In the genomic region with DNA sequence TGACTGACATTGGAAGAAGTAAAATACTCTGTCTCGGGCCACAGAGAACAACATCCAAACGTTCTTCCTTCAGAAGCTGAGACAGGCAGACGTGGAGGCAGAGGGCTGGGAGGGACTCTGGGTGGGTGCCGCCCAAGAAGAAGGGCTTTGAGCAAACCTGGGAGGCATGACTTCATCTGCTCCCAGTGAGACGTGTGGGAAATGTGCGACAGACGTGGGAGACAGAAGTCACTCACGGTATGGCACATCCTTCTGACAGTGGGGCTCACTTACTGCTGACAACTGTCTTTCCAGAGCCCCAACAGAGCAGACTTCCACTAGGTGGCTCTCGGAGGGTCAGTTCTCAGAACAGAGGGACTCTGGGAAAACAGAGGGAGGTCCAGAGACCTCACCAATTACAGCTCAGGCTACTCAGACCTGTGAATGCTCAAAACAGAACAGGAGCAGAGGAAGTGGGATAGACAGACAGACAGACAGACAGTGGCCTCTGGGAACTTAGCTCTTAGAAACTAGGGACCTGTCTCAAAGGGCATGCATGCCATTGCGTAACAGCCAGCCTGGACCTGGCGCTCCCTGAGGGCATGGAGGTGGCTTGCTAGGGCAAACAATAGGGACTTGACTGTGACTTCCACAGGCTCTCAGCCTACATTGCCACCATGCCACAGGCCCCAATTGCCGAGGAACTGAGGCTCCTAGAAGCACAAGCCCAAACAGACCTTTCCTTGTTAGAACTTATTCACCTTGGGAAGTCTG, we compare ENCODE assay signal across 11 mouse cellular contexts.
DNase-seq lines count a peak whose midpoint lies in the region; ATAC-seq and TF ChIP-seq lines count a peak whose summit lies in the region.
"Had no signal": no experiment of that assay in that cellular context is flagged by ENCODE, and none has a peak within 500 bp of the region (broad histone marks: within the 10 kb centered on the region; RNA-seq: fewer than 3 reads in every experiment).

No protein-coding gene starts in this region.

- no peak overlapping the region for H3K27ac ChIP-seq in gastrocnemius, adult 2 months
- H3K27ac ChIP-seq in limb, embryonic 15.5 days = peak overlapping the region; percentile 33; the same call in 1 of the 2 replicates
- H3K27ac ChIP-seq in heart, embryonic 10.5 days = no peak overlapping the region
- H3K27ac ChIP-seq: heart, embryonic 15.5 days; lung, embryonic 15.5 days; stomach, embryonic 15.5 days had no signal

- no peak overlapping the region for H3K4me3 ChIP-seq in gastrocnemius, adult 2 months
- H3K4me3 ChIP-seq in limb, embryonic 15.5 days = no peak overlapping the region
- H3K4me3 ChIP-seq in heart, embryonic 10.5 days = no peak overlapping the region
- H3K4me3 ChIP-seq: heart, embryonic 15.5 days; lung, embryonic 15.5 days; stomach, embryonic 15.5 days had no signal

- no peaks in the 10 kb centered on the region for H3K27me3 ChIP-seq in limb, embryonic 15.5 days
- H3K27me3 ChIP-seq in heart, embryonic 10.5 days (ENCODE audit: insufficient read depth, poor library complexity, severe bottlenecking) = no peaks in the 10 kb centered on the region
- H3K27me3 ChIP-seq: heart, embryonic 15.5 days; lung, embryonic 15.5 days; stomach, embryonic 15.5 days had no signal

- no peak for DNase-seq in gastrocnemius, adult 2 months
- no peak for DNase-seq in gastrocnemius, postnatal 36 days
- peak; percentile 18 for DNase-seq in urinary bladder, postnatal 14 days (ENCODE audit: low spot score)
- DNase-seq in urinary bladder, postnatal 10 days (ENCODE audit: low spot score) = no peak
- no peak for DNase-seq in heart, adult 18-20 months
- no peak for DNase-seq in heart, embryonic 10.5 days (ENCODE audit: low spot score)
- no peak for DNase-seq in thymus, postnatal 0 days (ENCODE audit: low spot score)

- 60% methylated on average over 12 of the region's 12 CpGs for WGBS in limb, embryonic 15.5 days
- 68% methylated on average over 12 of the region's 12 CpGs for WGBS in heart, embryonic 10.5 days

- H3K36me3 ChIP-seq in limb, embryonic 15.5 days = peaks cover 37% of the 10 kb centered on the region
- H3K36me3 ChIP-seq in heart, embryonic 10.5 days = peaks cover 42% of the 10 kb centered on the region

- intact Hi-C loops in gastrocnemius, adult 2 months (cut with DNase I) = no loop called here
- intact Hi-C loops in gastrocnemius, postnatal 36 days (cut with DNase I) = no loop called here

- no peak for ATAC-seq in limb, embryonic 15.5 days (ENCODE audit: insufficient number of reproducible peaks, low FRiP score, low TSS enrichment, low read depth)

- no peaks in the 10 kb centered on the region for H3K9me3 ChIP-seq in limb, embryonic 15.5 days
- H3K9me3 ChIP-seq in heart, embryonic 10.5 days = no peaks in the 10 kb centered on the region
- H3K9me3 ChIP-seq: heart, embryonic 15.5 days; lung, embryonic 15.5 days; stomach, embryonic 15.5 days had no signal

- peak; percentile 19; the same call in 1 of the 2 replicates for TF ChIP-seq CTCF in gastrocnemius, adult 2 months (IDR thresholded peaks at IDR 0.05)

- no peak overlapping the region for H3K4me2 ChIP-seq in limb, embryonic 15.5 days
- H3K4me2 ChIP-seq: heart, embryonic 15.5 days; lung, embryonic 15.5 days; stomach, embryonic 15.5 days had no signal

- H3K9ac ChIP-seq in limb, embryonic 15.5 days = no peak overlapping the region
- H3K9ac ChIP-seq: heart, embryonic 15.5 days; lung, embryonic 15.5 days; stomach, embryonic 15.5 days had no signal

- peaks cover 3% of the 10 kb centered on the region; the same call in 1 of the 2 replicates for H3K4me1 ChIP-seq in limb, embryonic 15.5 days
- H3K4me1 ChIP-seq in heart, embryonic 10.5 days = no peaks in the 10 kb centered on the region
- H3K4me1 ChIP-seq: heart, embryonic 15.5 days; stomach, embryonic 15.5 days had no signal
